In the genomic region with DNA sequence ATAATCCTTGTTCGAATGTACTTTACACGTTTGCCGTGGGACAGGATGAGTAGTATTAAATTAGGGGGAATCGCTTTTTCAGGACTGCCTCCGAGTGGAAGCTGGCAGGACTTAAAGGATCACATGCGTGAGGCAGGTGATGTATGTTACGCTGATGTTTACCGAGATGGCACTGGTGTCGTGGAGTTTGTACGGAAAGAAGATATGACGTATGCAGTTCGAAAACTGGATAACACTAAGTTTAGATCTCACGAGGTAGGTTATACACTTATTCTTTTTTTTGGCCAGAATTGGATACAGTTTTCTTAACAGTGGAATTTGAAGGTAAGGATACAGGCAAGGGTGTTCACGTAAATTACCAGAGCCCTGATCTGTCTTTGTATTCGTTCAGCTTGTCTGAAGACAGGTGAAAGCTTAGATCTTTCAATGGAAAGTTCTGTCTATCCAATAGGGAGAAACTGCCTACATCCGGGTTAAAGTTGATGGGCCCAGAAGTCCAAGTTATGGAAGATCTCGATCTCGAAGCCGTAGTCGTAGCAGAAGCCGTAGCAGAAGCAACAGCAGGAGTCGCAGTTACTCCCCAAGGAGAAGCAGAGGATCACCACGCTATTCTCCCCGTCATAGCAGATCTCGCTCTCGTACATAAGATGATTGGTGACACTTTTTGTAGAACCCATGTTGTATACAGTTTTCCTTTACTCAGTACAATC, we compare ENCODE assay signal across 7 mouse cellular contexts. TPM values are rescaled to one million over a fixed set of nuclear protein-coding genes. Genes with fewer than 3 reads are reported as not detected.
DNase-seq lines count a peak whose midpoint lies in the region; ATAC-seq and TF ChIP-seq lines count a peak whose summit lies in the region.

No protein-coding gene starts in this region.

- no peak for ATAC-seq in intestine, embryonic 15.5 days
- no peak for ATAC-seq in neural tube, embryonic 14.5 days (ENCODE audit: low read depth)

- TF ChIP-seq CTCF in thymus, adult 2 months (IDR thresholded peaks at IDR 0.05; ENCODE audit: borderline replicate concordance, control insufficient read depth, extremely low read depth, insufficient read depth, low read length, poor library complexity), result no peak
- no peak for TF ChIP-seq CTCF in cortical plate, adult 2 months (IDR thresholded peaks at IDR 0.05; ENCODE audit: extremely low read depth, insufficient read depth, low read length)

- peaks cover 5% of the 10 kb centered on the region; the same call in 1 of the 2 replicates for H3K4me1 ChIP-seq in thymus, adult 2 months (replicated peaks; ENCODE audit: control insufficient read depth, insufficient read depth, low read length)
- peaks cover 4% of the 10 kb centered on the region for H3K4me1 ChIP-seq in cortical plate, adult 2 months (ENCODE audit: control insufficient read depth, insufficient read depth, low read length)
- peaks cover 16% of the 10 kb centered on the region for H3K4me1 ChIP-seq in intestine, embryonic 15.5 days (replicated peaks)
- H3K4me1 ChIP-seq in neural tube, embryonic 14.5 days (ENCODE audit: control insufficient read depth, insufficient read depth, low read length), result peaks cover 28% of the 10 kb centered on the region

- H3K27ac ChIP-seq in thymus, adult 2 months (ENCODE audit: control insufficient read depth, insufficient read depth, low read length), result no peak overlapping the region
- H3K27ac ChIP-seq in cortical plate, adult 2 months (ENCODE audit: insufficient read depth, low read length), result no peak overlapping the region
- H3K27ac ChIP-seq in intestine, embryonic 15.5 days, result 0 out of 2 replicates have a peak overlapping the region, but pooled peaks have one; percentile 100
- peak overlapping the region; percentile 98; the same call in 1 of the 2 replicates for H3K27ac ChIP-seq in neural tube, embryonic 14.5 days (ENCODE audit: low read depth, low read length)

- TF ChIP-seq POLR2A in thymus, adult 2 months (IDR thresholded peaks at IDR 0.05; ENCODE audit: control insufficient read depth, extremely low read depth, insufficient read depth, low read length, poor library complexity), result no peak
- no peak for TF ChIP-seq POLR2A in cortical plate, adult 2 months (IDR thresholded peaks at IDR 0.05; ENCODE audit: extremely low read depth, insufficient read depth, low read length)

- no peaks in the 10 kb centered on the region for H3K9me3 ChIP-seq in intestine, embryonic 15.5 days
- no peaks in the 10 kb centered on the region for H3K9me3 ChIP-seq in neural tube, embryonic 14.5 days (ENCODE audit: control insufficient read depth, low read length)

- no peaks in the 10 kb centered on the region for H3K27me3 ChIP-seq in thymus, adult 2 months (ENCODE audit: control insufficient read depth, insufficient read depth, low read length)
- no peaks in the 10 kb centered on the region for H3K27me3 ChIP-seq in intestine, embryonic 15.5 days (replicated peaks)
- H3K27me3 ChIP-seq in neural tube, embryonic 14.5 days (ENCODE audit: control insufficient read depth, insufficient read depth, low read length), result no peaks in the 10 kb centered on the region

- peaks cover 27% of the 10 kb centered on the region for H3K36me3 ChIP-seq in thymus, adult 2 months (ENCODE audit: control insufficient read depth, insufficient read depth, low read length)
- peaks cover 2% of the 10 kb centered on the region; the same call in 1 of the 2 replicates for H3K36me3 ChIP-seq in intestine, embryonic 15.5 days
- peaks cover 19% of the 10 kb centered on the region for H3K36me3 ChIP-seq in neural tube, embryonic 14.5 days (ENCODE audit: control insufficient read depth, insufficient read depth, low read length)

- H3K9ac ChIP-seq in intestine, embryonic 15.5 days, result peak overlapping the region; percentile 100
- peak overlapping the region; percentile 97 for H3K9ac ChIP-seq in neural tube, embryonic 14.5 days (replicated peaks; ENCODE audit: low read depth, low read length)

- peak overlapping the region; percentile 63 for H3K4me2 ChIP-seq in intestine, embryonic 15.5 days (replicated peaks)
- H3K4me2 ChIP-seq in neural tube, embryonic 14.5 days (ENCODE audit: low read depth, low read length), result peak overlapping the region; percentile 94

- 13% methylated on average over 26 of the region's 26 CpGs for WGBS in thymus, adult 2 months
- WGBS in intestine, embryonic 15.5 days, result 15% methylated on average over 26 of the region's 26 CpGs
- WGBS in neural tube, embryonic 14.5 days, result 21% methylated on average over 26 of the region's 26 CpGs

- peak overlapping the region; percentile 30; the same call in 1 of the 2 replicates for H3K4me3 ChIP-seq in thymus, adult 2 months (ENCODE audit: control insufficient read depth, insufficient read depth, low read length)
- peak overlapping the region; percentile 96 for H3K4me3 ChIP-seq in cortical plate, adult 2 months (ENCODE audit: insufficient read depth, low read length)
- H3K4me3 ChIP-seq in intestine, embryonic 15.5 days (replicated peaks), result peak overlapping the region; percentile 99
- peak overlapping the region; percentile 98 for H3K4me3 ChIP-seq in neural tube, embryonic 14.5 days (ENCODE audit: low read depth, low read length)

- DNase-seq in thymus, adult 2 months, result peak; percentile 10
- DNase-seq in thymus, postnatal 36 days, result no peak
- no peak for DNase-seq in gastrocnemius, adult 18-20 months (ENCODE audit: low spot score)
- no peak for DNase-seq in embryo, embryonic 9.5 days (ENCODE audit: extremely low spot score)

RNA-seq across cellular contexts. Expression of a gene that starts 1.9 kb away (rescaled TPM):
- polyA plus RNA-seq in thymus, adult 2 months (2012; rRNA removed), result 247 and 358 TPM in 2 replicates
- polyA plus RNA-seq in cortical plate, adult 2 months (2012; rRNA removed), result 229 and 247 TPM in 2 replicates
- 237 and 244 TPM in 2 replicates for polyA plus RNA-seq in intestine, embryonic 15.5 days (2015; fragmentation: Nextera tagmentation; extraction: Ambion mirVana)
- polyA plus RNA-seq in neural tube, embryonic 14.5 days (2014; fragmentation: Nextera tagmentation; extraction: Ambion mirVana), result 235 and 280 TPM in 2 replicates
- 10 to 100 TPM; 53.7 to 75.2 TPM for total RNA-seq in gastrocnemius, adult 18-20 months (2021)

RNA-seq across cellular contexts. Expression of a gene that starts 19.0 kb away (rescaled TPM):
- 35.4 and 35.9 TPM in 2 replicates for polyA plus RNA-seq in thymus, adult 2 months (2012; rRNA removed)
- 16.8 and 18.5 TPM in 2 replicates for polyA plus RNA-seq in cortical plate, adult 2 months (2012; rRNA removed)
- 30.4 and 32.4 TPM in 2 replicates for polyA plus RNA-seq in intestine, embryonic 15.5 days (2015; fragmentation: Nextera tagmentation; extraction: Ambion mirVana)
- 50.2 and 53.5 TPM in 2 replicates for polyA plus RNA-seq in neural tube, embryonic 14.5 days (2014; fragmentation: Nextera tagmentation; extraction: Ambion mirVana)
- total RNA-seq in gastrocnemius, adult 18-20 months (2021), result 10 to 100 TPM; 84.6 to 89.9 TPM

RNA-seq across cellular contexts. Expression of a gene that starts 48.7 kb away (rescaled TPM):
- 13.8 and 15.5 TPM in 2 replicates for polyA plus RNA-seq in thymus, adult 2 months (2012; rRNA removed)
- polyA plus RNA-seq in cortical plate, adult 2 months (2012; rRNA removed), result 22.3 and 23.9 TPM in 2 replicates
- polyA plus RNA-seq in intestine, embryonic 15.5 days (2015; fragmentation: Nextera tagmentation; extraction: Ambion mirVana), result 14.2 and 17.6 TPM in 2 replicates
- polyA plus RNA-seq in neural tube, embryonic 14.5 days (2014; fragmentation: Nextera tagmentation; extraction: Ambion mirVana), result 34.0 and 38.3 TPM in 2 replicates
- 100 to 1,000 TPM in 1 of 2 experiments, 10 to 100 TPM in 1; 95.6 to 121 TPM for total RNA-seq in gastrocnemius, adult 18-20 months (2021)

Comparison
In these comparisons a context has a peak if more than half of its experiments do, and no peak if none do; other contexts are left out.
1. H3K27ac ChIP-seq: peak in intestine, embryonic 15.5 days (single experiment) and neural tube, embryonic 14.5 days (single experiment); none in thymus, adult 2 months (single experiment) and cortical plate, adult 2 months (single experiment).
2. H3K4me3 ChIP-seq: peak in every context shown above with its lines; median percentile 99 in intestine, embryonic 15.5 days; 98 in neural tube, embryonic 14.5 days; 96 in cortical plate, adult 2 months; 30 in thymus, adult 2 months.